Mouse (Mus musculus) embryonic facial prominence, embryonic 15.5 days (tissue): ENCODE measurements around the gene Zbtb48. TPM values are rescaled to one million over a fixed set of nuclear protein-coding genes. Genes with fewer than 3 reads are reported as not detected.

ENCODE experiments used
- ATAC-seq: fragments of 200-750 bp; cut with Nextera tagmentation; 2 replicates; pipeline ENCODE4 v1.8.0; 2017; ENCODE audit warnings: low read depth, moderate TSS enrichment; ENCODE audit not compliant: insufficient number of reproducible peaks, low FRiP score, low TSS enrichment
- H3K27ac ChIP-seq: fragments of 300-500 bp; sonication (generic); replicated peaks from 2 replicates; pipeline ENCODE4 v1.5.1; 2015; ENCODE audit warnings: mild to moderate bottlenecking, inconsistent platforms
- H3K27me3 ChIP-seq: fragments of 300-500 bp; sonication (generic); 2 replicates; pipeline ENCODE4 v1.6.1; 2015; ENCODE audit warnings: inconsistent platforms
- H3K36me3 ChIP-seq: fragments of 300-500 bp; sonication (generic); 2 replicates; pipeline ENCODE4 v1.6.1; 2015; ENCODE audit warnings: mild to moderate bottlenecking, inconsistent platforms
- H3K4me1 ChIP-seq: fragments of 300-500 bp; sonication (generic); 2 replicates; pipeline ENCODE4 v1.6.1; 2015; ENCODE audit warnings: inconsistent platforms
- H3K4me2 ChIP-seq: fragments of 300-500 bp; sonication (generic); replicated peaks from 2 replicates; pipeline ENCODE4 v1.6.1; 2015; ENCODE audit warnings: mild to moderate bottlenecking, inconsistent platforms
- H3K4me3 ChIP-seq: fragments of 300-500 bp; sonication (generic); replicated peaks from 2 replicates; pipeline ENCODE4 v1.5.1; 2015; ENCODE audit warnings: mild to moderate bottlenecking, inconsistent platforms
- H3K9ac ChIP-seq: fragments of 300-500 bp; sonication (generic); 2 replicates; pipeline ENCODE4 v1.6.1; 2015; ENCODE audit warnings: inconsistent platforms
- H3K9me3 ChIP-seq: fragments of 300-500 bp; sonication (generic); replicated peaks from 2 replicates; pipeline ENCODE4 v1.6.1; 2016; ENCODE audit warnings: inconsistent platforms
- WGBS: fragments of 180-500 bp; shearing (Covaris S2); methylation state at CpG from one replicate; pipeline ENCODE4 v1.1.7; 2015; 5-methylcytosine and 5-hydroxymethylcytosine counted together
- polyA plus RNA-seq: library from polyadenylated mRNA; unstranded; fragments of >200 nt; fragmentation: Nextera tagmentation; extraction: Ambion mirVana; gene quantifications from 2 replicates; pipeline ENCODE4 v1.2.1, GENCODE M21; 2015

Gene Zbtb48
- polyA plus RNA-seq, 1 experiment from 2014 or later = 20.6 TPM

GRCm38 (mm10) chr4:151997701-151998100, 29.8 kb downstream of the Zbtb48 start:
- Histone ChIP-seq H3K9me3 (no peaks in the 10 kb centered on the region), H3K27me3 (no peaks in the 10 kb centered on the region), H3K9ac (no peak overlapping the region), H3K4me2 (peak overlapping the region; percentile 52; the same call in 1 of the 2 replicates), H3K4me3 (peak overlapping the region; percentile 93), H3K27ac (no peak overlapping the region), H3K4me1 (peaks cover 27% of the 10 kb centered on the region), H3K36me3 (peaks cover 7% of the 10 kb centered on the region)
- 65% methylated on average over 3 of the region's 3 CpGs for WGBS
- ATAC-seq = no peak

- no peak for ATAC-seq
- Histone ChIP-seq H3K27ac (peak overlapping the region; percentile 91), H3K9ac (peak overlapping the region; percentile 61), H3K9me3 (no peaks in the 10 kb centered on the region), H3K4me1 (peaks cover 27% of the 10 kb centered on the region), H3K4me2 (peak overlapping the region; percentile 52), H3K36me3 (peaks cover 15% of the 10 kb centered on the region), H3K27me3 (no peaks in the 10 kb centered on the region), H3K4me3 (peak overlapping the region; percentile 93)
- 4% methylated on average over 13 of the region's 13 CpGs for WGBS
Observed at GRCm38 (mm10) chr4:151996951-151997222, 30.6 kb downstream of the Zbtb48 start.

GRCm38 (mm10) chr4:151996173-151996950, 31.1 kb downstream of the Zbtb48 start, which contains the start of gene Phf13:
Phf13 (minus strand) TSS chr4:151996258.
- no peaks in the 10 kb centered on the region for H3K27me3 ChIP-seq

GRCm38 (mm10) chr4:151995371-151996172, 31.9 kb downstream of the Zbtb48 start:
- under 1% methylated on average over 85 of the region's 111 CpGs for WGBS
- peaks cover 28% of the 10 kb centered on the region for H3K36me3 ChIP-seq
- H3K9ac ChIP-seq = peak overlapping the region; percentile 93
- H3K27me3 ChIP-seq = no peaks in the 10 kb centered on the region
- H3K27ac ChIP-seq = peak overlapping the region; percentile 90
- peak overlapping the region; percentile 93 for H3K4me3 ChIP-seq
- no peaks in the 10 kb centered on the region for H3K9me3 ChIP-seq
- H3K4me2 ChIP-seq = peak overlapping the region; percentile 52
- peak; percentile 27 for ATAC-seq
- peaks cover 27% of the 10 kb centered on the region for H3K4me1 ChIP-seq

More at GRCm38 (mm10) chr4:151996173-151996950, 31.1 kb downstream of the Zbtb48 start, which contains the start of gene Phf13:
- Histone ChIP-seq H3K36me3 (peaks cover 20% of the 10 kb centered on the region), H3K4me3 (peak within 1 kb of the TSS; percentile 93), H3K4me1 (peaks cover 27% of the 10 kb centered on the region), H3K27ac (peak within 1 kb of the TSS; percentile 91), H3K9ac (peak within 1 kb of the TSS; percentile 93), H3K4me2 (peak within 1 kb of the TSS; percentile 52), H3K9me3 (no peaks in the 10 kb centered on the region)
- WGBS = under 1% methylated on average over 89 of the region's 94 CpGs
- ATAC-seq = peak; percentile 97

- 2% methylated on average over 61 of the region's 61 CpGs for WGBS
- no peaks in the 10 kb centered on the region for H3K9me3 ChIP-seq
- no peak for ATAC-seq
Observed at GRCm38 (mm10) chr4:151994228-151995171, 33.0 kb downstream of the Zbtb48 start.

GRCm38 (mm10) chr4:151993035-151993434, 34.4 kb downstream of the Zbtb48 start:
- Histone ChIP-seq H3K9ac (no peak overlapping the region), H3K27ac (no peak overlapping the region), H3K4me2 (no peak overlapping the region), H3K36me3 (peaks cover 39% of the 10 kb centered on the region), H3K27me3 (no peaks in the 10 kb centered on the region), H3K4me1 (peaks cover 39% of the 10 kb centered on the region), H3K4me3 (no peak overlapping the region), H3K9me3 (no peaks in the 10 kb centered on the region)
- 67% methylated on average over 6 of the region's 6 CpGs for WGBS
- ATAC-seq = no peak

More at GRCm38 (mm10) chr4:151994228-151995171, 33.0 kb downstream of the Zbtb48 start:
- H3K4me2 ChIP-seq = peak overlapping the region; percentile 52
- H3K4me1 ChIP-seq = peaks cover 31% of the 10 kb centered on the region
- H3K27ac ChIP-seq = peak overlapping the region; percentile 90
- no peaks in the 10 kb centered on the region for H3K27me3 ChIP-seq
- H3K4me3 ChIP-seq = peak overlapping the region; percentile 93
- peaks cover 39% of the 10 kb centered on the region for H3K36me3 ChIP-seq
- H3K9ac ChIP-seq = peak overlapping the region; percentile 93

- Histone ChIP-seq H3K27me3 (no peaks in the 10 kb centered on the region), H3K9ac (no peak overlapping the region), H3K36me3 (peaks cover 39% of the 10 kb centered on the region), H3K4me2 (no peak overlapping the region), H3K9me3 (no peaks in the 10 kb centered on the region), H3K4me3 (no peak overlapping the region), H3K27ac (no peak overlapping the region), H3K4me1 (peaks cover 41% of the 10 kb centered on the region)
- WGBS = 88% methylated on average over 9 of the region's 9 CpGs
- ATAC-seq = no peak
Observed at GRCm38 (mm10) chr4:151992091-151992490, 35.4 kb downstream of the Zbtb48 start.

- H3K4me2 ChIP-seq = peak overlapping the region; percentile 81
- H3K27me3 ChIP-seq = no peaks in the 10 kb centered on the region
- peak overlapping the region; percentile 88; the same call in 1 of the 2 replicates for H3K27ac ChIP-seq
- no peaks in the 10 kb centered on the region for H3K9me3 ChIP-seq
- H3K4me1 ChIP-seq = peaks cover 51% of the 10 kb centered on the region
- peaks cover 42% of the 10 kb centered on the region for H3K36me3 ChIP-seq
- WGBS = 27% methylated on average over 6 of the region's 6 CpGs
- H3K4me3 ChIP-seq = peak overlapping the region; percentile 65
- peak overlapping the region; percentile 91 for H3K9ac ChIP-seq
- ATAC-seq = no peak
Observed at GRCm38 (mm10) chr4:151989110-151989488, 38.4 kb downstream of the Zbtb48 start.

- peaks cover 44% of the 10 kb centered on the region for H3K36me3 ChIP-seq
- ATAC-seq = peak; percentile 77
Observed at GRCm38 (mm10) chr4:151988342-151989109, 38.9 kb downstream of the Zbtb48 start, which contains the start of gene Thap3. Thap3 (minus strand) TSS chr4:151988997.

GRCm38 (mm10) chr4:151988014-151988341, 39.5 kb downstream of the Zbtb48 start:
- H3K27me3 ChIP-seq = no peaks in the 10 kb centered on the region
- peak overlapping the region; percentile 91 for H3K9ac ChIP-seq
- H3K27ac ChIP-seq = peak overlapping the region; percentile 88
- peaks cover 43% of the 10 kb centered on the region for H3K4me1 ChIP-seq
- WGBS = 18% methylated on average over 10 of the region's 10 CpGs
- peak overlapping the region; percentile 81 for H3K4me2 ChIP-seq
- peaks cover 44% of the 10 kb centered on the region for H3K36me3 ChIP-seq
- peak overlapping the region; percentile 65 for H3K4me3 ChIP-seq
- no peak for ATAC-seq
- H3K9me3 ChIP-seq = no peaks in the 10 kb centered on the region

More at GRCm38 (mm10) chr4:151988342-151989109, 38.9 kb downstream of the Zbtb48 start, which contains the start of gene Thap3:
- peaks cover 48% of the 10 kb centered on the region for H3K4me1 ChIP-seq
- H3K4me3 ChIP-seq = peak within 1 kb of the TSS; percentile 65
- no peaks in the 10 kb centered on the region for H3K9me3 ChIP-seq
- H3K27ac ChIP-seq = peak within 1 kb of the TSS; percentile 88
- H3K4me2 ChIP-seq = peak within 1 kb of the TSS; percentile 81
- no peaks in the 10 kb centered on the region for H3K27me3 ChIP-seq
- peak within 1 kb of the TSS; percentile 91 for H3K9ac ChIP-seq
- WGBS = under 1% methylated on average over 54 of the region's 54 CpGs
